Comparison of ENCODE assay signal across 10 mouse cellular contexts in the genomic region with DNA sequence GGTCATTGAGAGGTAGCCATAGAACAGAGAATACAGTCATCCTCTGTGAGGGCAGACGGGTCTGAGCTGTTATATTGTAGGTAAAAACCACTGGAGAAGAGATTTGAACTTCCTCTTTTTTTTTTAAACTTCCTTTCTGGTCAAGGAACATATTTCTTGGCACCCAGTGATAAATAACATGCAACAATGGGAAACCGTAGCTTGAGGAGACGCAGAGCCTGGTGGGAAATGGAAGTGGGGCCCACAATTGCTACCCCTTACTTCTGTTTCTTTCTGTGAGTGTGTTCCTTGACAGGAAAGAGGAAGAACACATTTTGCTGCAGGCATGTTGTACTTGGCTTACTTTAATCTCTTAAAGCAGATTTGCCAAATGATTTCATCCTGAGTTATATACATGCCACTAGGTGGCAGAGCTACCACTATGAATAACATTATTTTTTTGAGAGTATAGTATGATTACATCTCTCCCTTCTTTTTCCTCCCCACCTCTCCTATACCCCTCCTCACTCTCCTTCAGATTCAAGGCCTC. TPM values are rescaled to one million over a fixed set of nuclear protein-coding genes. Genes with fewer than 3 reads are reported as not detected.
DNase-seq lines count a peak whose midpoint lies in the region; ATAC-seq lines count a peak whose summit lies in the region.
"Had no signal": no experiment of that assay in that cellular context is flagged by ENCODE, and none has a peak within 500 bp of the region (broad histone marks: within the 10 kb centered on the region; RNA-seq: fewer than 3 reads in every experiment).

No protein-coding gene starts in this region.

- ATAC-seq in erythroblast, adult 5-6 weeks (replicated peaks; ENCODE audit: low FRiP score, poor library complexity, severe bottlenecking) = no peak

- DNase-seq in kidney, adult 11 months = peak; percentile 5
- DNase-seq in kidney, adult 18-20 months = no peak
- DNase-seq in CD4-positive, CD25-positive, alpha-beta regulatory T cell, adult 2 months (ENCODE audit: low read depth, low spot score) = peak; percentile 22
- DNase-seq in MEL-GATA-1-ER (ENCODE audit: extremely low read depth, low read depth) = peak; percentile 91
- peak; percentile 25 to 36 for DNase-seq in lung, postnatal 4 days
- DNase-seq in spleen, adult 12 weeks (ENCODE audit: low spot score) = no peak
- DNase-seq: adrenal gland, postnatal 25 days; heart, postnatal 10 days; thymus, adult 18-20 months had no signal

RNA-seq across cellular contexts. Expression of a gene that starts 49.2 kb away (rescaled TPM):
- 110 and 131 TPM in 2 replicates for total RNA-seq in erythroblast, adult 5-6 weeks (2015; ENCODE audit: low replicate concordance)
- 38.0 and 38.9 TPM in 2 replicates for total RNA-seq in erythroblast, adult 5-6 weeks (2017; ENCODE audit: low replicate concordance)

Comparison
In these comparisons a context has a peak if more than half of its experiments do, and no peak if none do; other contexts are left out.
1. DNase-seq: peak in kidney, adult 11 months (single experiment), CD4-positive, CD25-positive, alpha-beta regulatory T cell, adult 2 months (single experiment), MEL-GATA-1-ER (single experiment) and lung, postnatal 4 days (2 of 2); none in kidney, adult 18-20 months (single experiment) and spleen, adult 12 weeks (single experiment).